Mouse (Mus musculus): Measurements from ENCODE around the gene Slc35d2.

The Slc35d2 gene

GRCm38 (mm10) chr13:64110421-64110820 lies 18.7 kb downstream of the Slc35d2 start:
- DNase-seq (ENCODE audit: low spot score), result no peak

DNA sequence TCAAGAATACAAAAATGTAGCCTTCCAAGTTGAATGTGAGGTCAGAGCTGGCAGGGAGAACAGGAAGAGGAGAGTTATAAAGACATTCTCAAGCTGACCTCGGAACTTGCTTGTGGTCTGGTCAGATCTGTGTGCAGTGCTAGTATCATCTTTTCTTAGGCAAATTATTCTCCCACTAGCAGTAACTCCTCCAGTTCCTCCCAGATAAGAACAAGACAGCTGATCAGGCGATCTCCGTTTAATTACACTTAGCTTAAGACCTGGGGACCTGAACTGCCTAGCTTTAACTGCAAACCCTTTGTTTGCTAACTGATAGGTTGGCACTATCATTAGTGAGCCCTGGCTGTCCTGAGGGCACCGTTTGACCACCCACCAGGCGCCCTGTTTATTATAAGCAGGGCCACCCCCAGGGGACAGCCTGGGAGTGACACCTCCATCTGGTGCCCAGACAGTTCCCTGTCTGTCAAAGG lies 20.8 kb downstream of the Slc35d2 start:
- no peak for DNase-seq (ENCODE audit: low spot score)

DNA sequence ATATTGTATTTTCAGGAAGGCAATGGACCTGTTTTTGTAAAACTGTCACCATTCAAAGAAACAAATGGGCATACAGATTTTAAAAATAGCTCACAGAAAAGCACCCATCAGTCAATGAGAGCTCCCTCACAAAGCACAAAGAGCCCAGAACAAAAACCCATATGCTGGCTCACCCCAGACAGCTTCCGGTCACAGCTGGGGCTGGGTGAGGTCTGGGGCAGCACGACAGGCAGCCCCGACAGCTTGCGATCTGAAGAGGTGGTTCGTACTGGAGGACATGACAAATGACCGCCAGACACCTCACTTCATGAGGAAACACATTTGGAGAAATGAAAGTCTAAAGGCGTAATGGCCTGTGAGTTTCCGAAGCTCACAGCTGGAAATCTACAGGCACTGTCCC lies 21.6 kb downstream of the Slc35d2 start:
- no peak for DNase-seq (ENCODE audit: low spot score)

DNA sequence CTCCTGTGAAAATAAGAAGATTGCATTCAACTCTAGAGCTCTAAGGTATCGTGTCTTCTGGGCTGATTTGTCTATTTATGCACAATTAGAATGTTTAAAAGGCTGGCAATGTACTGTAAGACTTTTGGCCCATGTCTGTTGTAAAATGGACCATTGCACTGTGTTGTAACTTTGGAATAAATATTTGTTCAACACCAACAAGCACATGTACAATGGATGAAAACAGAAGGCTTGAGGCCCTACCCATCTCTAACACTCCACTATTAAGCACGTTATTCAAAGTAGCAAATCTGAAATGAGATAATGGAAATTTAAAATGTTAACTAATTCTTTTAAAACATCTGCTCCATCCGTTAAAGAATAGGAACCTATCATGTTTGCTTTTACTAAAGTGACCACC lies 22.1 kb downstream of the Slc35d2 start:
- DNase-seq (ENCODE audit: low spot score), result no peak

DNA sequence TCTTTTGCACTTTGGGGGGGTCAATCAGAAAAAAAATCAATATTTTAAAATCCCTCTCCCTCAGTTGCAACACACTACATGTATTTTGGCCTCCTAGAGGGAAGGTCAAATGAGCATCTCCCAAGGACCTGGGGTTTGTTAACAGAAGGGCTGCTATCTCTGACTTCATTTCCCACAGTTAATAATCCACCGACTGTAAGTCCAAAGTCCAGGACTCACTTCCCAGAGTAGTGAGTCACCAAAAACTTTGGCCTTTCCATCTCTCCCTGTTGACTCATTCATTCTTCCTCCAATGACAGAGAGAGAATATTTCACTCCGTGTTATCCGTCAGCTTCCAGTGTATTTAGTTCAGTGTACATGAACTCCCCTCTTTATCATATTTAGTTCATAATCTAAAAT lies 23.5 kb downstream of the Slc35d2 start:
- no peak for DNase-seq (ENCODE audit: low spot score)

- no peak for DNase-seq (ENCODE audit: low spot score)
Measured at GRCm38 (mm10) chr13:64100186-64100585, 29.0 kb downstream of the Slc35d2 start.

DNA sequence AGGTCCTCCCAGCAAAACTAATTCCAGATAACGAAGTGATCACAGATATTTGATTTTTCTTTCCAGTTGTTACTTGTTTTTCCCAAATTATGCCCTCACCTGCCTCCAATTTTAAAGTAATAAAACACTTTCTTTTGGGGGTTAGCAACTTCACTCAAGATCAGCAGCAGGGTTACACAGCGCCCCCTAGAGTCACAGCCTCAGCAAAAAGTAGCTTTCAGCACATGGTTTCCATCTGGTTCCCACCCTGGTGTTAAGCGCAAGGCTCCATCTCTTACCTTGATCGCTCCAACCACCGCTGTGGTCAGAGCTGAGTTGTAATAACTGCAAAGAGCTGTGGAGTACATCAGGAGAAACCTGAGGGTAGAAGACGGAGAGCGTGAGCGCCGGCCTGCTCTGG lies 30.2 kb downstream of the Slc35d2 start:
- no peak for DNase-seq (ENCODE audit: low spot score)

- DNase-seq (ENCODE audit: low spot score), result peak; percentile 63
Measured at GRCm38 (mm10) chr13:64093341-64093740, 35.8 kb downstream of the Slc35d2 start.

- no peak for DNase-seq (ENCODE audit: low spot score)
Measured at GRCm38 (mm10) chr13:64092752-64093151, 36.4 kb downstream of the Slc35d2 start.

- no peak for DNase-seq (ENCODE audit: low spot score)
Measured at GRCm38 (mm10) chr13:64092141-64092540, 37.0 kb downstream of the Slc35d2 start.

DNA sequence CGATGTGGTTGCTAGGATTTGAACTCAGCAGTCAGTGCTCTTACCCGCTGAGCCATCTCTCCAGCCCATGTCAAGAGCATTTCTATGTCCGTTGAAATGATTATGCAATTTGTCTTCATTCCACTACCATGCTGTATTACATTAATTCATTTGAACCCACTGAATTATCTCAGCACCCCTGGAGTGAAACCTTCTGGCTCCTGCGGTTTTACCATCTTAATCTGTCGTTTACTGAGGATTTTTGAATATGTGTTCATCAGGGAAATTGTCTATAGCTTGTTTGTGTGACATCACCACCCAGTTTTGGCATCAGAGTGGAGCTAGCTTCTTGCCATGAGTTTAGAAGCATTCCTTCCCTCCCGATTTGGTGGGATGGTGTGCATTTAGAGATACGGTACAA lies 38.2 kb downstream of the Slc35d2 start:
- DNase-seq (ENCODE audit: low spot score), result no peak

DNA sequence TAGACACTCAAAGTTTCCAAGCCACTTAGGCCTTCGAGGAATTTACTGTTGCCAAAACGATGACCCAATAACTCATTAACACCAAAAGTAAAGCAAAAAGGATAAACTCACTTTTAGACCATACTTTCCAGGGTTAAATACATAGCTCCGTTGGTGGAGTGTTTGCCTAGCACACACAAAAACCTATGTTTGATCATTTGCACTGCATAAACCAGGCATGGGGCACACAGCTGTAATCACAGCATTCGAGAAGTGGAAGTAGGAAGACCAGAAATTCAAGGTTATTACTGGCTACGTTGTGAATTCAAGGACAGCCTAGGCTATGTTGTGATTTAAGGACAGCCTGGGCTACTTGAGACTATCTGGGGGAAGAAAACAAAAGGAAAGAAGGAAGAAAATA lies 38.9 kb downstream of the Slc35d2 start:
- no peak for DNase-seq (ENCODE audit: low spot score)

DNA sequence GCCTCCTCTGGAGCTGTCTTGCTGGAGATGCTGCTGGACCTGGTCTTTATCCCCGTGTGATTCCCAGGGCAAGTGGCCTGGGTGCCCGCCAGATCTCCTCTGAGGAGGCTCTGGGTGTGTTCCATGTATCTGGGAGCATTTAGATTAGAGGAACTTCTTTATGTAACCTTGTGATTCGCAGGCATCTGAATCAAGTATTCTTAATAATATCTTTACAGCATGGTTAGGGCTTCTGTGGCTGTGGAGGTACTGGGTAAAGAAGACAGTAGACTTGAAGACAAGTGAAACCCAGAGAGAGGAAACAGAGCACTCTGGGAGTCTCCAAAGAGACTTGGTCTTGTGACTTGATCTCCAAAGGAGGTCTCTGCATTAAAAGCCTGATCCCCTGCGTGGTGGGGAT lies 40.0 kb downstream of the Slc35d2 start, which contains the start of gene Hsd17b3:
Hsd17b3 (minus strand) TSS at position 101 of the 400 bp plus-strand sequence.
- no peak for DNase-seq (ENCODE audit: low spot score)

DNA sequence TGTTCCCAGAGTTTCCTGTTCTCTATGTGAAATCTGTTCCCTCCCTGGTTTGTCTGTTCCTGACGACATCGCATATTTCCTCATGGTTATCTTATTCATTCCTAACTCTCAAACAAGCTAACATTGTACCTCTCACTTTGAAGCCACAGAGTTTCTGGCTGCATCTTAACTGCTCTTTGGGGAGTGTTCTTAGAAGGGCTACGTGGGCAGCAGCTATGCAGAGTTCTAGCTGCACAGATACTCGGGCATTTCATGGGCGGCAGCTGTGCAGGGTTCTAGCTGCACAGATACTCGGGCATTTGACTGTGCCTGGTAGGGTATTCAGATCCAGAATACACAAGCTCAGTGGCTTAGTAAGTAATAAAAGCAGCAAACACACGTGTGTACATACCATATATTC lies 41.1 kb downstream of the Slc35d2 start:
- DNase-seq (ENCODE audit: low spot score), result no peak

- no peak for DNase-seq (ENCODE audit: low spot score)
Measured at GRCm38 (mm10) chr13:64086036-64086435, 43.1 kb downstream of the Slc35d2 start.

GRCm38 (mm10) chr13:64083331-64083730 lies 45.8 kb downstream of the Slc35d2 start:
- DNase-seq (ENCODE audit: low spot score), result no peak

- DNase-seq (ENCODE audit: low spot score), result no peak
Measured at GRCm38 (mm10) chr13:64081012-64081919, 47.9 kb downstream of the Slc35d2 start.

DNA sequence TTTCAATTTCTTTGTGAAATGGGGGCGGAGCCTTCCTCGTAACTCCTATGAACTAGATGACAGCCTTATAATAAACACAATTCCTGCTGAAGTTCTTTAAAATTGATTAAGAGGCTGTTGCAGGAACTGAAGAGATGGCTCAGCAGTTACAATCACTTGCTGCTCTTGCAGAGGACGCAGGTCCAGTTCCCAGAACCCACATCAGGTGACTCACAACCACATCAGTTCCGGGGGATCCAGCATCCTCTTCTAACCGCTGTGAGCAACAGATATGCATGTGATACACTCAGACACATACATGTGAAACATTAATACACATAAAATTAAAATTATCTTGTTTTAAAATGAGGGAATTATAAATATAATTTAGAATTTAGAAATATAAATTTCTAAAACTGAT lies 51.6 kb downstream of the Slc35d2 start:
- no peak for DNase-seq (ENCODE audit: low spot score)

DNA sequence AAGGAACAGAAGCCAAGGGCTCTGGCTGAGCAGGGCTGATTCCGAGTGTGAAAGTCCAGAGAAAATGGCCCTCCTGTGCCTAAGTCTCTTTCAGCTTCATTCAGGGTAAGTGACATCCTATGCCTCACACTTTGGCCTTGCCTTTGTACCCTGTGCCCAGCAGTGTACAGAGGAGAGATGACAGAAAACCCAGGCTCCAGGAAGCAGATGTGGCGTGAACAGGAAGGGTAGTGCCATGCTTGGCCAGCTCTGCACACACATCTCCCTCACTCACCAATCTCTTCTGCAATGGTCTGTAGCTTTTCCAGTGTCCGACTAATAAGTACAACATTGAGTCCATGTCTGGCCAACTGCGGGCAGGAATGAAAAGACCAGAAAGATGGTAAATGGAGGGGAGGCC lies 53.1 kb downstream of the Slc35d2 start:
- DNase-seq (ENCODE audit: low spot score), result no peak

DNA sequence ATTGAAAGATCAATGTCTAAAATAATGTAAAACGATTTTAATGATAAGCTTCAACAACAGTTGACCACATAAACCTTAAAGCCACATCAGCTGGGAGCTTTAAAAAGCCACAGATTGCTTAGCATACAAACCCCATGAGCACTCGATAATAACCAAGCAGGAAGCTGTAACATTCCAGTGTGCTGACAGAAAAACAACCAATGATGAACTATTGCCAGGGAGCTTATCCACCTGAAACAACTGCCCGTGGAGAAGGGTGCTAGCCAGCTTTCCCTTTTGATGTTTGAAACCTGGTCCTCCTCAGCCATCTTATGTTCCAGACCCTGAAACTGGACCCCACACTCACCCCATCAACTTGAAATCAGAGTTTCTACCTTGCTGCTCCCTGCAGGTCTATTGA lies 62.5 kb downstream of the Slc35d2 start:
- DNase-seq (ENCODE audit: low spot score), result no peak

DNA sequence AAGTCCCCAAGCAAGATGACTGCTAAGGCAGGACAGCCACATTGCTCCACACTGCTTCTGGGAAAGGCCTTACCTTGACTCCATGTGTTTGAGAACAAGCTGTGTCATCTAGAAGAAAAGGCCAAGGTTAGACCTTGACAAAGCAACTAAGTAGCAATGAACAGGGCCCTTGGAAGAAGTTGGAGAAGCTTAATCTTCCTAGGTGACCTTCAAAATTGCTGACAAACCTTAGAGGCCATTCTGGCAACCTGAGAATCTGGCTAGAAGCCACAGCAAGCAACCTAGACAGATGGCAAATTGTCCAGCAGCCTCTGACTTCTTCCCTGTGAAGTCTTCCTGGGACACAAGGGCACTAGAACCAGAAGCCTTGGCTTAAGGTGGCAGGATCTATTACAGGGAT lies 64.9 kb downstream of the Slc35d2 start:
- no peak for DNase-seq (ENCODE audit: low spot score)

- DNase-seq (ENCODE audit: low spot score), result no peak
Measured at GRCm38 (mm10) chr13:64060935-64061506, 68.1 kb downstream of the Slc35d2 start.

DNA sequence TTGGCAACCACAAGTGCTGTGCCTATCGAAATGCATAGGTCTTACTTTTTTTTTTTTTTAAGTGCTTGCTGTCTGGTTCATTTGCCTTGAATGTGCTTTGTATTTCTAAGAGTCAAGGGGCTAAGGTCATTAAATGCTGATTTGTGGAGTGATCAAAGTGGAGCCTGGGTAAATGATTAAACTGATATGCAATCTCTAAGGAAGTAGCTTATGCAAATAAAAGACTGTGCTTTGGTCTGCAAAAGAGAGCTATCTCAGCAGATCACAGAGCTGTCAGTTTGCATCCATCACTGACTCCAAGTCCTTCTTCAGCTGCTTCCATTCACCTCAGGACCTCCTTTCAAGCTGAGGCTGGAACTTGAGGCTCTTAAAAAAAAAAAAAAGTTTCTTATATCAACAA lies 75.2 kb downstream of the Slc35d2 start:
- no peak for DNase-seq (ENCODE audit: low spot score)

Data from ovary, postnatal 10 days (tissue).